Mouse (Mus musculus) embryonic fibroblast, embryonic 13.5 days (primary cell): ENCODE measurements around the gene C1qtnf6. TPM values are rescaled to one million over a fixed set of nuclear protein-coding genes. Genes with fewer than 3 reads are reported as not detected.

Experiments used
- H3K27ac ChIP-seq: 2 replicates; pipeline ENCODE4 v1.5.1; 2012; ENCODE audit warnings: low read length, control low read depth, inconsistent platforms; ENCODE audit not compliant: insufficient read depth
- H3K4me1 ChIP-seq: 2 replicates; pipeline ENCODE4 v1.6.1; 2011; ENCODE audit warnings: low read length; ENCODE audit not compliant: control insufficient read depth, insufficient read depth
- H3K4me3 ChIP-seq: 2 replicates; pipeline ENCODE4 v1.5.1; 2011; ENCODE audit warnings: mild to moderate bottlenecking, control low read depth, low read length; ENCODE audit not compliant: insufficient read depth
- CTCF ChIP-seq: IDR thresholded peaks from 2 replicates; pipeline ENCODE4 v1.5.1; 2011; ENCODE audit warnings: mild to moderate bottlenecking, control low read depth, low read length, moderate library complexity, borderline replicate concordance; ENCODE audit not compliant: insufficient read depth
- POLR2A ChIP-seq: IDR thresholded peaks from 2 replicates; pipeline ENCODE4 v1.6.1; 2011; ENCODE audit warnings: low read depth, mild to moderate bottlenecking, control low read depth, low read length, moderate library complexity
- polyA plus RNA-seq: library from polyadenylated mRNA; stranded (reverse); fragments of >200 nt; gene quantifications from 2 replicates; pipeline ENCODE4 v1.2.4, GENCODE M21; 2011; ENCODE audit warnings: low read depth; ENCODE audit not compliant: missing spikeins, insufficient read length

C1qtnf6 gene
- polyA plus RNA-seq = 43.5 and 77.1 TPM in 2 replicates

- peak within 1 kb of the TSS; percentile 90 for H3K27ac ChIP-seq
- no peak within 1 kb of the TSS for H3K4me3 ChIP-seq
- TF ChIP-seq CTCF = no peak
- TF ChIP-seq POLR2A = peak; percentile 51; the same call in 1 of the 2 replicates
- peaks cover 3% of the 10 kb centered on the region; the same call in 1 of the 2 replicates for H3K4me1 ChIP-seq
Measured at GRCm38 (mm10) chr15:78530671-78531450, at the start of gene C1qtnf6. TSS of gene C1qtnf6 (minus strand) at chr15:78531416.

DNA sequence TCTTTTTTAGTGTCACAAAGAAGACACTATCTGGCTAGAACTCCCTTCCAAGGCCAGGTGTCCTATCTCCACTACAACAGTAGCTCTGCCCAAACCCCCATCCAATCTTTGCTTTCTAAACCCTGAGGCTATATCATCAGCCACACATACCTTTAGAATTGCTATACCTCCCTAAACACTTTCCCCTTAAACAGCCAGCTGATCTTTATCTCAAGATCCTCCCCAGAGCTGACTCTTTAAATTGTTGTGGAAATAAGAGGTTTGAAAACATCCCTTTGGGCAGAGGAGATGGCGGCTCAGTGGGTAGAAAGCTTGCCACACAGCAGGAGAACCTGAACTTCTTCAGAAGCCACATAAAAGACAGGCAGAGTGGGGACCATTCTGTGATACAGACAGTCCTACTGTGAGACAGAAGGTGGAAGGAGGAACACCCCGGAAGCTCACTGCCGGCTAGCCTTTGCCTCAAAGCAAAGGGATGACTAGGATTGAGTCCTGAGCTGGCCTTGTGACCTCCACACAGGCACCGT is 45.1 kb upstream of the C1qtnf6 start:
- Histone ChIP-seq H3K27ac (no peak overlapping the region), H3K4me3 (no peak overlapping the region)
- TF ChIP-seq POLR2A (no peak), CTCF (no peak)

GRCm38 (mm10) chr15:78572658-78573397 is 41.6 kb upstream of the C1qtnf6 start, which contains the start of gene Rac2:
TSS of gene Rac2 (minus strand) at chr15:78572783.
- Histone ChIP-seq H3K4me3 (no peak within 1 kb of the TSS), H3K4me1 (no peaks in the 10 kb centered on the region), H3K27ac (no peak within 1 kb of the TSS)
- no peak for TF ChIP-seq POLR2A

More for the DNA sequence above, 45.1 kb upstream of the C1qtnf6 start:
- no peaks in the 10 kb centered on the region for H3K4me1 ChIP-seq

DNA sequence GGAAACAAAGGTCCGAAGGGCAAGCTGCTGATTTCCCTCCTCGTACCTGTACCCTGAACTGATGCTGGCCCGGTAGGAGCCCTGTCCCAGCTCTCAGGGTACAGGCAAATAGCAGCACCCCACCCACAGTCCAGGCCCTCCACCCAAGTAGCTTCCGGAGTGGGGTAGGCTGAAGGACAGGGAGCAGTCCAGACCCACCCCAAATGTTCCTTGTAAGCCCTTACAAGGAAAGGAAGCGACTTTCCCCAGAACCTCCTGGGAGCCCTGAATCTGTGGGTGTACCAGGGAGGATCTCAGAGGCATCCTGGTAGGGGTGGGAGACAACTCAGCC is 41.0 kb upstream of the C1qtnf6 start:
- no peaks in the 10 kb centered on the region for H3K4me1 ChIP-seq
- TF ChIP-seq CTCF = no peak
- TF ChIP-seq POLR2A = no peak
- no peak overlapping the region for H3K27ac ChIP-seq
- H3K4me3 ChIP-seq = no peak overlapping the region

DNA sequence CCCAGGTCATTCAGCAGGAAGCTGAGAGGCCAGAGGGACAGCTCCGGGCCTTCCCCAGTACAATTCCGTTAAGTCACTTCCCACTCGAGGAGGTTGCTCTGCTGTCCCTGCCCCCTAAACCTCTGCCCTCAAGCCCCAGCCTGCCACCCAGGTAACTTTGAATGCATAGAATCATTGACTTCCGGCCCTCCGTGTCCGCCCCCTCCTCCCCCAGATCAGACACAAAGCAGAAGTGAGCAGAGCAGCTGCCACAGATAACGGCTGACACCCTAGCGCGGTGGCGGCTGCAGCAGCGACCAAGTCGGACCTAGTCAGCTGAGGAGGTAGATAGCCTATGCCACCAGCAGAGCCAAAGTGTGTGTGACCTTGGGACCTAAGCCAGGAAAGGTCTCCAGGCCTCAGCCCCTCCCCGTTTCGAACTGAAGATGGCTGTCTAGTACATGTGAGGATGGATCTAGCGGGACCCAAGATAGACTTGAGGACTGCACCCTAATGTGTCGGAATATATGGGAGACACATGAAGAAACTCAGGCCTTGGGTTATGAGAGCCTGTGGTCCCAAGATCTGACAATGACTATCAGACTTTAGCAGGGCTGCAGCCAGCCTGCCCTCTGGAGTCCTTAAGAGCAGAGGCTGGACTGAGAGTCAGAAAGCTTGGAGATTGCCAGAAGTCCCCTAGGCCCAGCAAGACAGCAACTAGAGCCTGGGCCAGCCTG is 40.5 kb upstream of the C1qtnf6 start:
- Histone ChIP-seq H3K4me3 (no peak overlapping the region), H3K27ac (no peak overlapping the region), H3K4me1 (no peaks in the 10 kb centered on the region)
- TF ChIP-seq CTCF (no peak), POLR2A (no peak)

GRCm38 (mm10) chr15:78570170-78570569 is 39.0 kb upstream of the C1qtnf6 start:
- Histone ChIP-seq H3K4me1 (no peaks in the 10 kb centered on the region), H3K27ac (no peak overlapping the region), H3K4me3 (no peak overlapping the region)
- TF ChIP-seq CTCF (no peak), POLR2A (no peak)

GRCm38 (mm10) chr15:78567608-78568120 is 36.4 kb upstream of the C1qtnf6 start:
- Histone ChIP-seq H3K4me1 (no peaks in the 10 kb centered on the region), H3K4me3 (no peak overlapping the region), H3K27ac (no peak overlapping the region)
- TF ChIP-seq POLR2A (no peak), CTCF (no peak)

GRCm38 (mm10) chr15:78564764-78565435 is 33.7 kb upstream of the C1qtnf6 start:
- H3K4me3 ChIP-seq = no peak overlapping the region
- no peaks in the 10 kb centered on the region for H3K4me1 ChIP-seq
- TF ChIP-seq CTCF = no peak
- TF ChIP-seq POLR2A = no peak
- no peak overlapping the region for H3K27ac ChIP-seq

DNA sequence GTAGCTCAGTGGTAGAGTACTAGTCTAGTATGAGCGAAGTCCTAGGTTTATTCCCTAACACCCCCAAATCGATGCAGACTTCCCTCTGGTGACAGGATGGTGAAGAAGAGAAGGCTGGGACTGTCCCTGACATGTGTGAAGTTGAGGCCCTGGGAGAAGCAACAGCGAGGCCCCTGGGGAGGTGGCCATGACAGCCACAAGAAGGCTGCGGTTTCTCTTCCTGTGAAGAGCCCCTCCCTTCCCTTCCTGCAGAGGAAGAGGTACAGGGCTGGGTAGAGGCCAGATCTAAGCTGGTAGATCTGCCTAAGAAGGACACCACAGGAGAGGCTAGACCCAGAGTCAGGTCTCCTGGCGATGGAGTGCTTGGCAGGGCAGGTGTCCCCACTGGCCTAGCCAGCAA is 32.7 kb upstream of the C1qtnf6 start:
- Histone ChIP-seq H3K4me1 (no peaks in the 10 kb centered on the region), H3K27ac (no peak overlapping the region), H3K4me3 (no peak overlapping the region)
- TF ChIP-seq CTCF = no peak
- TF ChIP-seq POLR2A = no peak
